Mouse (Mus musculus) layer of hippocampus, postnatal 14 days (tissue): ENCODE data around the gene Ajm1. TPM values are rescaled to one million over a fixed set of nuclear protein-coding genes. Genes with fewer than 3 reads are reported as not detected.
A peak's percentile ranks its signal among the peaks of the same experiment; 100 is the strongest.

ENCODE experiments used
- DNase-seq, 2 experiments: peaks; one replicate each; pipeline ENCODE4 v3.0.0; 2021 to 2022; ENCODE audit warnings: low spot score in 2 of 2, mixed read lengths in 1 of 2
- long read RNA-seq, 2 experiments: library from polyadenylated mRNA; stranded (forward); transcript quantifications; one replicate each; pipeline ENCODE4 v2.0.0; 2021
- total RNA-seq, 2 experiments: library from RNA; stranded (reverse); gene quantifications; 2 replicates each; pipeline ENCODE4 v1.2.3; 2021

The Ajm1 gene
- 100 to 1,000 TPM in 1 of 2 experiments, 10 to 100 TPM in 1; 99.8 to 103 TPM for total RNA-seq
- long read RNA-seq, experiment 1, full-length matches to known transcripts = 26 of 65 reads
- long read RNA-seq, experiment 1, partial matches to known transcripts = 0 of 65 reads
- long read RNA-seq, experiment 1, other reads (novel, unspliced or antisense) = 39 of 65 reads
- long read RNA-seq, experiment 2, full-length matches to known transcripts = 28 of 65 reads
- long read RNA-seq, experiment 2, partial matches to known transcripts = 0 of 65 reads
- long read RNA-seq, experiment 2, other reads (novel, unspliced or antisense) = 37 of 65 reads

DNA sequence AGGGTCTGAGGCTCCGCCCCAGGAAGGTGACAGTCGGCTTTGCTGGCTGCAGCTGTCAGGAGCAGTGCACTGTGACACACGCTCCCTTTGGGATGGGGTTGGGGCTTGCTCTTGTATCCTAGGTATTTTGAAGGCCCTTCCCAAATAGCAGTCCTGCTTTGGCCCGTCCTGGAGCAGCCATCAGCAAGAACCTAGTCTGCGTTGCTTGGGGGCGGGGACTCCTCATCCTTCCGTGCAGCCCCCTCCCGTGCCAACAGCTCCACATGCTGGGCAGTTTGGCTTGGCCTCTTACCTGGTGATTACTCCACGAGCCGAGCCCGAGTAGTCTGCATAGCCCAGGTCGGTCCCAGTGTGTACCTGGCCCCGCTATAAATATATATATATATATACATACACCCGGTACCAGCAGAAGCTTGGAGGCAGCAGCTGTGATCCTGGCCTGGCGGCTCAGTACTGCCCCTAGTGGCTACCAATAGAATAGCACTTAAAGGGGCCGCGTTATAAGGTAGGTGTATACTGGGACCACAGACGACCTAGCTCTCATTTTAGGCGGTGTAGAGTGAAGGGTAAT, at the start of gene Ajm1:
TSS of gene Ajm1 (minus strand) at position 464 of the 571 bp plus-strand sequence.
- peak; percentile 82 to 90 for DNase-seq

DNA sequence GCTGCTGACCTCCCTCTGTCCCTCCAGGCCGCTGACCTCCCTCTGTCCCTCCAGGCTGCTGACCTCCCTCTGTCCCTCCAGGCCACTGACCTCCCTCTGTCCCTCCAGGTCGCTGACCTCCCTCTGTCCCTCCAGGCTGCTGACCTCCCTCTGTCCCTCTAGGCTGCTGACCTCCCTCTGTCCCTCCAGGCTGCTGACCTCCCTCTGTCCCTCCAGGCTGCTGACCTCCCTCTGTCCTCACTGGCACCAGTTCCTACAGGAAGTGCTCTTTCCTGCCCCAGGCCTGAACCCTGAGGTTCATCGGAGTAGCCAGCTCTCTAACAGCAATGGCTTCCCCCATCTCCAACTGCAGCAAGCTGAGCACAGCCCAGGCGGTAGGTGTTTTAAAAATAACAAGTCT, 47.2 kb upstream of the Ajm1 start:
- no peak for DNase-seq

DNA sequence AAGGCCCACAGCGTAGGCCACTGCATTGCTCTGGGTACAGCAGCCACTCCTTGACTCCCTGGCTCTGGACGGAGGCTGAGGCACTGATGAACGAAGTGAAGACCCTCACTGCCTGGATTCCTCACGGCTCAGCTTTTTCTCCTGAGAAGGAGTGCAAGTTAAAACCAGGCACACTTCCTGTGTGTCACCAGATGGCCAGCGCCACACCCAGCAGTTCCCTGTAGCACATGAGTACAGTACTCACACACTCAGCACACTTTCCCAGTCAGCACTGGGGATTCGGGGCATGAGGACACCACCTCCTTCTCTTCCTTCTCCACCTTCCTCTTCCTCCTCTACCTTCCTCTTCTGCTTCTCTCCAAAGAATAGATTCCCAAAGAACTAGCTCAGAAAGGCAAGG, 46.3 kb upstream of the Ajm1 start, which contains the start of gene Fcna:
TSS of gene Fcna (minus strand) at position 220 of the 400 bp plus-strand sequence.
- no peak for DNase-seq

DNA sequence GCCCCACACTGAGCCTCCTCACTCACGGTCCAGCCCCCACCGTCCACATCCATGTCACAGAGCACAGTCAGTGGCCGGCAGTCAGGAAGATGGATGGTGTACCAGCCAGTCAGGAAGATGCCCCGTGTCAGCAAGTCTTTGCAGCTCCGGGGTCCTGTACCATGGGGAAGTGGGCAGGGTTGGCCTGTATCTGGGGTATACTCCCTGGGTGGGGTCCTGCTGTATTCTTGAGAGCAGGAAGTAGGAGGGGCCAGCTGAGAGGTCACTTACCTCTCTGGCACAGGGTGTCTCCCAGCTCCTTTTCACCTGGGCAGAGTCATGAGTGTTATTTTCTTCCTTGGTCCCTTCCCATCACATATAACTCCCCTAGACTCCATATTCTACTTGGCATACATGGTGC, 44.4 kb upstream of the Ajm1 start:
- no peak for DNase-seq

DNA sequence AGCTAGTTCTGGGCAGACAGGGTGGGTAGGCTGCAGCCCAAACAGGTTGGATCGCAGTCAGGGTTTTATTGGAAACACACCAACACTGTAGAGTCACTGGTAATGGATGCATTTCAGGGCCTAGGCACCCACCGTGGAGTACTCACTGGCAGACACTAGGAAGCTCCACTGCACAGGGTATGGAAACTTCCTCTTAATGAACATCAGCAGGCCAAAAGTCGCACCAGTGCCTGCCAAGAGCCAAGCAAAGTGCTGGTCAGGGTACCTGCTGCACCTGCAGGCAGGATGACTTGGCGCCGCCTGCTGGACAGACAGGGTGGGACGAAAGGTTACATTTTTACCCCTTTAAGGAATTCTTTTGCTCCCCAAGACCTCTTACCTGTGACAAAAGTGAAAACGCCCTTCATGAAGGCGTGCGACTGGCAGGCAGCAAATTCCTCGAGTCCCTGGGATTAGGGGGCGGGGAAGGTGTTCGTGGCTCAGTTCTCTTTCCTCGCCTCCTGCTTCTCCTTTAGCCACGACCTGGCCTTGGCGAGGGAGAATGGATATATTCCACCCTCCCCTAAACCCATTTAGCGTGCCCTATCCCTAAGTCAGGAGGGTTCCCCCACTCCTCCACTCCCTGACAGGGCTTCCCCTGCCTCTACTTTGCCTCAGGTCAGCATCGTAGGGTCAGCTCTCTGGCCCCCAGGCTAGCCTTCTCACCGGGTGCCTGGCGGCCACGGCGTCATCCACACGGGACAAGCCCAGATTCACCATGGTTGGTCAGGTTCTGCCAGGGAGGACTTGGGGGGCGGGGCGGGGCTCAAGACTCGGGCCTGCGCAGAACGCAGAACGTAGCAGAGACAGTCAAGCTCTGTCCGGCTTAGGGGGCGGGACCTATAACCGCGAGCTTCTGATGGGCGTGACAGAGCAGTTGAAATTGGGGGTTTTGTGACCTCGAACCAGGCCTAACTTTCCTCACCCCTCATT, 40.0 kb upstream of the Ajm1 start, which contains the start of gene Tmem141:
TSS of gene Tmem141 (minus strand) at position 777 of the 972 bp plus-strand sequence.
- DNase-seq = peak; percentile 66 to 80

DNA sequence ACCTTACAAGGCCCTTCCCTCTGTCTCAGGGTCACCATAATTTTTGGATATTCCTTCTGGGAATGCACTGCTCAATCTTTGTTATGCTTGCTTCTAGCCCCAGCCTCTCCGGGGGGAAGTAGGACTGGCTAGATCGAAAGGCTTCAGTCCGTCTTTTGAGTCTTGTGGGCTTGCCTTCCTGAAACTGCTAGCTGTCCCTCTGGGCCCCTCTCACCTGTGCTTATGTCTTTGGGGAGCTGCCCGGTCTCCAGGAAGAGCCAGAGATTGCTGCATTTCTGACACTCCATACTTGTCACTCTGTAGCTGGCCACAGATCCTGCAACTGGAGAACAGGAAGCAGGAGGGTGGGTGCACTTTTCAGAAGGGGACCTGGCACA, 39.3 kb upstream of the Ajm1 start:
- DNase-seq = no peak

DNA sequence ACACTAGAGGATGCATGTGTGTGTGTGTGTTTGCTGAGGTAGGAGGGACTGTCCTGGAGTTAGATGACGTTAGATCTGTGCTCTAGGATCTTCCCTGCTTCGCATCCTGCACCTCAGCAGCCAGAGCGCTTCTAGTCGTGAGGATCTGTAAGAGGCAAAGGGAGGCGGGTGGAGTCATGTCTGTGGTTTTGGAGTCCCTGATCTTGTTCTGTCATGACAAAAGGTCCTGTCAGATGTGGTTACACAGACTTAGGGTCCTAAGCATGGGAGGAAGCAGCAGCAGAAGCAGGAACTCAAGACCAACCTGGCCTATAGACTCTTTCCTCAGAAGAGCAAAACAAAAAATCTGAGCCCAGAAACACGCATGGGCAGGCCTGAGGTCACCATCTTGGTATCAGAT, 38.8 kb upstream of the Ajm1 start:
- no peak for DNase-seq

DNA sequence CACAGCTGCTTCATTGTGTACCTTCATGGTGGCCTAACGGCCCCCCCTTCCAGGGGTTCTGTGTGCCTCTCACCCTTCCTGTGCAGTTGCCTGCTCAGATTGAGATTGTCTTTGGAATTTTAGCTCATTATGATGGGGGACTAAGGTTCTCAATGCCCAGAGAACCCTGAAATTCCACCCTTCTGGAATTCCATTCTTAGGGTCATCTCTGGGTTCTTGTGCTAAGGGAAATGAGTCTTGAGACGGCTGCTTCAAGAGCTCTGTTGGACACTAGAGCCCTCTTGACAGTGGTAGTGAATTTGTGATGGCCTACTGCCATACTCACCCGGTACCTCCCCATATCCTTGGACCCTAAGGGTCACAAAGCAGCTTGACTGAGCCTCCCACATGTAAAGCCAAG, 36.0 kb upstream of the Ajm1 start, which contains the start of gene Ccdc183:
TSS of gene Ccdc183 (minus strand) at position 101 of the 400 bp plus-strand sequence.
- DNase-seq = no peak

DNA sequence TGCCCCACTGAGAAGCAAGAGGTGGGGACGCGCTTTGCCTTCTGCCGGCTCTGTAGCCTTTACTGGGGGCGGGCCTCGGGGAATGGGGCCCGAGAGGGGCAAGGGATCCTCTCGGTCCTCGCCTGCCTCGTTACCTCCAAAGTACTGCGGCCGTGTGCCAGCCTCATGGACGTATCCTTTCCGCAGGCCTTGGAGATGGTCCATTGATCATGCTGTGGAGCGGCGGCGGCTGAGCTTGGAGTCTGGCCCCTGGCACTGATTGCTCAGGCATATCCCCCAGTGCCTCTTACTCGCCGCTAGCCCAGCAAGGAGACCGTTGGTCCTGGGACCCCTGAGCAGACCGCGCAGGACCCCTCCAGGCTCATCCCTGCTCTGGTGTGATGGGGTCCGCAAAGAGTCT, 34.8 kb upstream of the Ajm1 start:
- no peak for DNase-seq

DNA sequence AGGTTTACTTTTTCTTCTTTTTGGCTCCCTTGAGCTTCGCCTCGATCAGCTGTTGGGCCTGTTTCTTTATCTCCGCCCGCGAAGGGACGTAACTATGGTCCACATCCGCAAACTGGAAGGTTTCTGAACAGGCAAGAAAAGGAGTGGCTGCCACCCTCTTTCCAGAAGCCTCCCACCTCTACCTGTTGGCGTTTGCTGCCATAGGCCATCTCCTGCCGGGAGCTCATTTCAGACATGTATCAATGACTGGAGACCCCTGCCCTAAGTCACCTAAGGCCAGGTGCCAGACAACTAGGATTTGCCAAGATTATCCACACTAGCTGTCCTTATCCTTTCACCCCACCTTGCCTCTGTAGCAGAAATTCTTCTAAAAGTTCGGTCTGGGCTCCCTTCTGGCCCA, 27.1 kb upstream of the Ajm1 start:
- DNase-seq = no peak

DNA sequence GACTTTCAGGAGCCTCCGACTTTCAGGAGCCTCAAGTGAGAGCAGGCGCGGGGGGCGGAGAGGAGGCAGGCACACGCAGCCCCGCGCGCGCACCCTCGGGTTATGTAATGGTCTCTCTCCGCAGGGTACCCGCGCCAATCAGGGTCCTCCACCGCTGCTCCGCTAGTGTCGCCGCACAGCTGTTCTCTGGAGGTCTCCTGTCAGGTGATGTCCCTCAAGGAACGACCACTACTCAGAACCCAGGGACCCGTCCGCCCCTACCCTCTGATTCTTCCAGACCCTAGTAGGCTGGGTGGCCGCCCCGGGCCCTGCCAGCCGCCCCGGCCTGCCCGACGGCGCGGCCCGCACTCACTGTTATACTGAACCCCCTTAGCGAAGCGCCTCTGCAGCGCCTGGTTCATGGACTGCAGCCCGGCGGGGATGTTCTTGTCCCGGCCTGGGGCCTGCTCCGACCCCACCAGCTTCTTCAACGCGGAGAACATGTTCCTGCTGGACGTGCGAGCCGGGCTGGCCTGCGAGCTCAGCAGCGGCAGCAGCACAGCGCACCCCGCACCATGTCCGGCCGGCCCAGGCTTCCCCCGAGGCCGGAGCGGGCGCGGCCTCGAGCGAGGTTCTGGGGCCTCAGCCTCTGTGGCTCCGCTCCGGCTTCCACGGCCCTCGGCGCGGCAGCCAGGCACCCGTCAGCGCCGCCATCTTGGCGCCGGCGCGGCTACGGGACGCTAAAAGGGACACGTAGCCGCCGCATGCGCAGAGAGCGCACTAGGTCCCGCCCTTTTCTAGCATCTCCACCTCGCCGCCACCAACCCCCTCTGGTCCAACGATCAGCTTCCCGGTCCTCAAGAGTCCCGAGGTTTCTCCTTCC, 26.4 kb upstream of the Ajm1 start, which contains the start of gene Rabl6:
TSS of gene Rabl6 (minus strand) at position 761 of the 862 bp plus-strand sequence.
- peak; percentile 87 to 92 for DNase-seq

DNA sequence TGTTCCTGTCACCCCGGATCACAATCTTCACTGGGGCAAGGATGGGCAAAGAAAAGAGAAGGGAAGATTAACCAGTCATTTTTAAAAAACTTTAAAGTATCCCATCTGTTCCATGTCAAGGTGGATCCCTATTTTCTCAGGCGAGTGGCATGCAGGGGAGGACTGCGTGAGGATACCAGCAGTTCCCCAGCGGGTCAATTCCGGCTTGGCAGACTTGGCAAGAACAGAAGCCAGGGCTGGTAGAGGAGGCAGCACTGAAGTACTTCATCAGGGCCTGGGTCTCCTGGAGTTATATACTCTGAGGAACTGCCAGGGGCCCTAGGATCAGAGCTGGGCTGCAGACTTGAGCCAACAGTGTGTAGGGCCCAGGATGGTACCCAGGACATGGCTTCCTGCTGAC, 21.0 kb upstream of the Ajm1 start:
- DNase-seq = no peak

DNA sequence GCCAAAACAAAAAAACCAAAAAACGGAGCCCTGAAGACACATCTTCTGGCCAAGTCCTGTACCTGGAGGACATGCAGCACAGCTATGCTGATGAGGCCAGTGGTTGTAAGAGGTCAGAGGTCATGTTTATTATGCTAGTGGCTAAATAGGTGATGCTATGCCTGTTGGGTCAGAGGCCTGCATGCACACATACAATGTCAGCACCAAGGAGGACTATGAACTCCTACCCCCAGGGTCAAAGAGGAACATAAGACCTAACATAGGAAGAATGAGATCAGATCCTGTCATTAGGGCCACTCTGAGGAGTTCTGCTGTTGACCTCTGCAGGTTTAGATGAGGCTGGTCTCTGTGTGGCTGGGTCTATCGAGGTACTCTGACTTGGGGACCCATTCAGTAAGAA, 18.5 kb upstream of the Ajm1 start:
- no peak for DNase-seq

DNA sequence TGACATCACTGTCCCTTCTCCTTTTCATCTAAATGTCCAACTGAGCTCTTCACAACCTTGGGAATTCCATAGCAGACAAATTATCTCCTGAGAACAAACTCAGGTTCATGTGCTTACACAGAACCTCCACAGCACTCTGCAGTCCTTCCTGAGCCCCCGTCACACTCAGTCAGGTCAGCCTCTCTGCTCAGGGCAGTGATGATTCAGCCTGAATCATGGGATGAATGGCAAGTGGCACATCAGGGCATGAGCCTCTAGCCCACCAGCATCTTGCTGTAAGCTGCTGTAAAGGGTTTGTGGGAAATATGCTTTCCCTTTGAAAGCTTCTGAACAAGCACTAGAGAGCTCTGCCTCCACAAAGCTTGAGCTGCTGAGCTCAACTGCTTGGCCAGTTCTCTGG, 17.2 kb upstream of the Ajm1 start:
- no peak for DNase-seq

DNA sequence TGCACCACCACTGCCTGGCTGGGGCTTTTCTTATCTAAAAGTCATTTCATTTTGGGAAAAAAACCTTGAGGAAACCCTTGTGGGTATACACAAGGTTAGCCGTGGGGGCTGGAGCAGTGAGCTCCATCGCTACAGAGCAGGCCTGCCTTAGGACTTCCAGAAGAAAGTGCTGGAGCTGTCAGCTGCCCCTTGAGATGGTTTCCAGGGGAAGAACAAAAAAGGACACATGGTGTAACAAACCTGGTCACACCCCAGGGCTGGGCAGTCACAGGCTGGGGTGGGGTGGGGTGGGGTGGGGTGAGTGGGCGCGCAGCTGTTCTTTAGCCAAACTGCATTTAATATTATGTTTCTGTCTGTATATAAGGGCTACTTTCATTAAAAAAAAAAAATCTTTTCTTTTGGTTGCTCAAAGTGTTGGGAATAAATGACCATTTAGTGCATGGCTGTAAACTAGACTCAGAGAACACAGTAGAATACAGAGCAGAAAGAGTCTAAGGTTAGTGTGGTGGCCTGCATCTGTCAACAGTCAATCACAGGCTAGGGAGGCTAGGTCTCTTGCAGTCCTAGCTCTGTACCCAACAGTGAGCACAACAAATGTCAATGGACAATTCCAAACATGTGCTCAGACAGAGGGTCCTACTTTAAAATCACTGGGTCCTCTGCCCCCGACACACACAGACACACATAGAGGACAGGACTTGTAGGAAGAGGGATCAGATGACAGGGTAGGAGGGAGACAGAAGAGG, 15.4 kb upstream of the Ajm1 start:
- no peak for DNase-seq

DNA sequence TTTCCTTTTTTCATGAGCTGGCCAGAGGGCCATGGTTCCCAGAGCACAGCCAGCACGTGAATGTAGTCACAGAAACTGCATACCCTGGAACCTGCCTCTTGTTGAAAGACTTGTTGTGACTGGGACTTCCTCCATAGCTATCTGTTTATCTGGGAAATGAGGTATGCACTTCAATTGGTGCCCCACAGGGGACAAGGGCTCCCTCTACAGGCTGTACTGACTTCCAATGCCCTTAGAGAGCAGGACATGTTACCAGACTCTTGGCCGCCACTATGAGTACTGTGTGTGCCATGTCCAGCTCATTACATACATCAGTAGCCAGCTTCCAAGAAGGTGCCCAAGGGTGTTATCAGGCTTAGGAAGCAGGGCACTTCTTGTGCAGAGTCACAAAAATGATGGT, 10.3 kb upstream of the Ajm1 start:
- peak in 1 of 2 experiments; percentile 31 for DNase-seq

DNA sequence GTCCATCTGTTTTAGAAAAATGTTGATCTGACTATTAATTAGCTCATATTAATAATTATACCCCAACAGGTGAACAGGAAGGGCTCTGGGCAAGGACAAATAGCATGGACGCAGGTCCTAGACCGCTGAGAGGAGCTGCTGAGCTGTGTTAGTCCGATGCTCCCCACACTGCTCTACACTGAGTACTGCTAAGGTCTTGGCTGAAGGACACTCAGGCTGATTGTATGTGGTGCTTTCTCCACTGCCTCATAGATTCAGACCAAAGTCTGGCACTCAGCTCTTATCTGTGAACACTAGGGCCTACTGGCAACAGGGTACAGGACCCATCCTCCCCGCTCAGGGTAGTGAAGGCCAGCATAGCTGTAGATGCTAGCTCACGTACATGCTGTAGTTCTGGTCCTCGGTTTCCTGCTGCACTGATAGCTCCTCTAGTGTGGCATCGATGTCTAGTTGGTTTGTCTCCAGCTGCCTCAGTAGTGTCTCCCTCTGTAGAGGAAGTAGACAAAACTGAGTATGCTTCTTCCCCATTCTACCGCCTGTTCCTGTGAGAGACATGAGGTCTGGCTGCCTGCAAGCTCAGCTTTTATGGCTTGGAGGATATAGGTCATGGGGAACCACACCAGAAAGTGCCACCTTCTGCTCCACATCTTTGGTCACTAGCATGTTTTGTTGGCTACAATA, 6.8 kb upstream of the Ajm1 start:
- no peak for DNase-seq

DNA sequence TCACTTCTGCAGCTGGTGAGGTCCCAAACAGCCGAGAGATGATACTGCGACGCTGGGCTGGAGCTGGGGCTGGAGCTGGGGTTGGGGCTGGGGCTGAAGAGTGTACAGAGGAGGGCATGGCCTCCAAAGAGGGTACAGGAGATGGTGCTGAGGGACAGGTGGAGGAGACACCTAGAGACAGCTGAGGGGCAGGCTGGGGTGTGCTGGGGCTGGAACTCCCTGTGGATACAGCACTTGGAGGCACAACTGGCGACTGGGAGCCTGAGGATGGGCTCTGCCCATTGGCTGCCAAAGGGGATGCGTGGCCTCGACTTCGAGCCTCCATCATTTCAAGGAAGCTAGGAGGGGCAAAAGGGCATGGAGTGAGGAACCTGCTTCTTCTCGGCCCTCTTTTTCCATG, 5.7 kb upstream of the Ajm1 start:
- DNase-seq = no peak

DNA sequence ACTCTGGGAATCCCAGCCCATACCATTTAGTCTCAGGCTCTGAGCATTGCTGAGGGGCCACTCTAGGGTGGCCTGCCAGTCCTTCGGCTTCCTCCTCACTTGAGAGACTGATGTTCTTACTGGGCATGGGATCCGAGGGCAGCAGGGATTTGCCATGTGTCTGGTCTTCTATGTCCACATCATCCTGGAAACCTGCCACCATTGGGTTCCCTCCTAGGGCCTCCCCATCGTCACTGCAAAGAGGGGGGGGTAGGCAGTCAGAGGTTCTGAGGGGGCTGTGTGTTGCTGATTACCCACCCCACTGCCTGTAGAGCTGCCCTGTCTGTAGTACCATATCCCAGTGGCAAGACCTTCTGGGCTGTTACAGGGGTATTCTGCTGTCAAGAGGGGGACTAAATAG, 4.0 kb upstream of the Ajm1 start:
- no peak for DNase-seq
